Mouse (Mus musculus) heart, postnatal 0 days (tissue): ENCODE measurements at regions not wholly inside any gene's neighbourhood (a gene's known extent, or its start where the extent isn't known, plus 50 kb on each side); places are given as distances from the start of the nearest gene placed in this dataset.

ENCODE experiments used
- CTCF ChIP-seq: IDR thresholded peaks from 2 replicates; pipeline ENCODE4 v1.5.1; 2016; ENCODE audit warnings: antibody characterized with exemption, control low read depth, low read depth
- EP300 ChIP-seq: IDR thresholded peaks from 2 replicates; pipeline ENCODE4 v1.6.1; 2016; ENCODE audit warnings: antibody characterized with exemption, low read depth

- no peak for TF ChIP-seq CTCF
- no peak for TF ChIP-seq EP300
These were observed 391.3 kb downstream of the Mtx2 start for GRCm38 (mm10) chr2:75216931-75217330.
